Mouse (Mus musculus): ENCODE data around the gene Stat6.

DNA sequence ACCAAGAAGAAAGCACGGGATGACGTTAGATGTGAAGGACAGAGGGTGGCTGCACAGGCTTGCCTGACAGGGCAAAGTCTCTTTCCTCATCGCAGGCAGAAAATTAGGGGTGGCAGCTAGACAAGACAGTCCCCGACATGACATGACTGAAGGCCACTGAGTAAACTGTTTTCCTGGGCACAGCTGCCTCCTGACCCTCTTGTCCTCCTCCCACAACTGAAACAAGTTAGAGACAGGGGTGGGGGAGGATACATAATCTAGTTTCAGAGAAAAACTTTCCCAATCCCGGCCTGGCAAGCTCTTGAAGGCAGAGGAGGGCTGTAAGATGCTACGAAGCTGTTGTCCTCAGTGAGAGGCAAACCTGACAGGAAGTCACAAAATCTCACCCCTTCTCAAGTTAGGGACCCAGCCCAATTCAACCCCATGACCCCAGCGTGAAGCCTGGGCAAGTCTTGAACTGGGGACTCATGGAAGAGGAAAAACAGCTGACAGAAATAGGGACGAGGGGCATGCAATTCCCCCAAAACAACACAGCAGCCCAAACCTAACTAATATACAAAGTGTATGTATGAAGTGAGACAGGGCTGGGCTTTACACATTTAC lies 23.6 kb upstream of the Stat6 start:
- TF ChIP-seq CTCF (IDR thresholded peaks at IDR 0.05; ENCODE audit: insufficient read depth, low read depth, low read length) (no peak), POLR2A (IDR thresholded peaks at IDR 0.05; ENCODE audit: insufficient read depth, low read depth, low read length) (no peak)
